ENCODE assay signal across 8 mouse cellular contexts in the genomic region with DNA sequence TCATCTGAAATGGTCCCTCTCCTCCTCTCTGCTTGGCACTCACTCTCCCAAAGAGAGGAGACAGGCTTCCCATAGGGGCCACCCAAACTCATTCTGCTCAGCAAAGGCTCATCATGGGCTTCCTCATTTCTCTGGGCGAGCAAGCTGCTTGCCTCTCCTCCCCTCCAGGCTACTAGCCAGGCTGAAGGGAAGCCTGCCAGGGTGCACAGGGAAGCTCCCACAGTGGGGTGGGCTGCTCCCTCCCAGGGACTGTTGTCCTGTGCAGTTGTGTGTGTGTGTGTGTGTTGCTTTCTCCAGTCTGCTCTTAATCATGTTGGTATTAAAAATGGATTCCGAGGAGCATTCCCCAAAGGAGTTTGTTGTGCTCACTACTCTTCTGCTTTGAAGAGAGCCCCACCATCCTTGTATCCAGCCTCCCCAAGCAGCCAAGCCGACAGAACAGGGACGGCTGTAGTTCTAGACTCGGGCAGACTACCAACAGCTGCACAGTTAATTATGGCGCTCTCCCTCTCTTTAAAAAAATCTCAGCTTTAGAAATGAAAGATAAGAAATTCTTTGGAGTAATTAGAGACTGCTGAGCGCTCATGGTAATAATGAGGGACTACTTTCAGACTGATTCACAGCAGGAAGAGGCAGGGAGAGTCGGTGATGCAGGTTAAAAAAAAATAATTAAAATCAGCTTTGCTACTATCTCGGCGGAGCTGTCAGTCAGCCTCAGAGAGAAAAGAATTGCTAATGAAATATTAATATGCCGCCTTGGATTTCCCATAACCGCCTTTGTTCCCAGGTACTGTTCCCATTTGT.
A peak's percentile ranks its signal among the peaks of the same experiment; 100 is the strongest.
DNase-seq lines count a peak whose midpoint lies in the region; ATAC-seq lines count a peak whose summit lies in the region.

No protein-coding gene starts in this region.

- DNase-seq in heart, adult 8-10 months (ENCODE audit: low spot score), result peak; percentile 1
- DNase-seq in heart, adult 11 months, result no peak
- peak; percentile 37 to 73 for DNase-seq in cerebellum, postnatal 4 days (ENCODE audit: low spot score in 2 of 2)
- DNase-seq in frontal cortex, postnatal 36 days (ENCODE audit: low spot score in 2 of 2), result peak; percentile 30 to 31
- DNase-seq in layer of hippocampus, postnatal 14 days (ENCODE audit: low spot score in 2 of 2), result peak; percentile 64 to 79
- DNase-seq in ovary, postnatal 10 days (ENCODE audit: low spot score), result peak; percentile 33
- DNase-seq in yolk sac, embryonic 10.5 days (ENCODE audit: low spot score), result no peak

- no peak for ATAC-seq in erythroblast, adult 5-6 weeks (replicated peaks; ENCODE audit: low FRiP score, poor library complexity, severe bottlenecking)

Comparison
In these comparisons a context has a peak if more than half of its experiments do, and no peak if none do; other contexts are left out.
1. DNase-seq: peak in heart, adult 8-10 months (single experiment), cerebellum, postnatal 4 days (2 of 2), frontal cortex, postnatal 36 days (2 of 2), layer of hippocampus, postnatal 14 days (2 of 2) and ovary, postnatal 10 days (single experiment); none in heart, adult 11 months (single experiment) and yolk sac, embryonic 10.5 days (single experiment).